Mouse (Mus musculus): ENCODE data around the gene Nhlh1.

Nhlh1 gene

GRCm38 (mm10) chr1:172057491-172057921, at the start of gene Nhlh1:
Gene Nhlh1 (minus strand): TSS chr1:172057573.
- peak; percentile 60 for DNase-seq

DNA sequence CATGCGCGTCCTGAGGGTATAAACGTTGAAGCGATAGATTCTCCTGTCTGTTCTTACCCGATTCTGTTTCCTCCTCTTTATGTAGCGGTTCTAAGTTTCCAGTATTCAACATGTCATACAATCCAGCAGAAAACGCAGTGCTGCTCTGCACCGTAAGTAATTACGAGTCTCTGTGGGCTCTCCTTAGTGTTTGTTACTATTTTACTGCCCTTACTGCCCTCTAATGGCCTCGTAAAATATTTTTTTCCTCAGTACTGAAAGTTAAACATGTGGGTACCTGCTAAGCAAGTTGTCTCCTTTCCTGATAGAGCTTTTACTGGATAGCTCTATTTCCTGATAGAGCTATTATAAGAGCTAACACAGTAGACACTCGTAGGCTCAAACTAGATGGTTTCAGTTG, 47.7 kb upstream of the Nhlh1 start:
- DNase-seq = peak; percentile 7

GRCm38 (mm10) chr1:172103619-172104018, 46.2 kb upstream of the Nhlh1 start:
- DNase-seq = no peak

- no peak for DNase-seq
These were observed 42.1 kb upstream of the Nhlh1 start for GRCm38 (mm10) chr1:172099325-172100033.

DNA sequence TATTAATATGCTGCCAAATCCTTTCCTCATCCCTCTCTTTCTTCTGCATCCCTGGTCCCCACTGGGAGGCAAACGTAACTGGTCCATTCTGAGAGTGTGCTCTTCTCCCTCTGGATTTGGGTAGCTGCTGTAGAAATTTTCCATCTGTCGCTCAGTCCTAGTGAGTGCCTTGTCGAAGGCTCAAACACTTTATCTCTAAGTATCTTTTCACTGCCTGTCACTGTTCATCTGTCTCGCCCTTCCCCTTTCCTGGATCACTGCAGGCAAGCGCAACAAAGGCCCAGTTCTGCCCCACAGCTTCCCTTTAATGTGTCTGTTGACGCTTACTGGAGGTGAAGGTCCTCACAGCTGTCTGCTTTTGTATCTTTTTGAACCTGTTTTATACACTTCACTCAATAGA, 37.8 kb upstream of the Nhlh1 start:
- DNase-seq = no peak

DNA sequence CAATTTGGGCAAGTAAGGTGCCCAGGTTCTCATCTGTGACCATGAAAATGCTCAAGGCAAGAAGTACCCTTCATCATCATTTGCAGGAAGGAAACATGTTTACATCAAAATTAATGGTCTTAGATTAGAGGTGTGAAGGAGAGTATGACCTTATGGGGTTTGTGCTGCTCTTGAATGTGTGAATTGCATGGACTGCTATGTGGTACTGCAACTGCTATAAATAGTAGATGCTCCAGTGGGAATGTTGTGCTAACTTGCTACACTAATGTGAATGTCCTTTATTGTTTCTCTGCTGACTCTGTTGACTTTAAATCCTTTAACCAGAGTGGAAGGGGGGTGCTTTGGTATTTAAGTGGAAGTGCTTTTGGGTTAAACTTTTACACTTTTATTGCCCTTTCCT, 36.9 kb upstream of the Nhlh1 start:
- no peak for DNase-seq

- no peak for DNase-seq
These were observed 36.1 kb upstream of the Nhlh1 start for GRCm38 (mm10) chr1:172093522-172093921.

DNA sequence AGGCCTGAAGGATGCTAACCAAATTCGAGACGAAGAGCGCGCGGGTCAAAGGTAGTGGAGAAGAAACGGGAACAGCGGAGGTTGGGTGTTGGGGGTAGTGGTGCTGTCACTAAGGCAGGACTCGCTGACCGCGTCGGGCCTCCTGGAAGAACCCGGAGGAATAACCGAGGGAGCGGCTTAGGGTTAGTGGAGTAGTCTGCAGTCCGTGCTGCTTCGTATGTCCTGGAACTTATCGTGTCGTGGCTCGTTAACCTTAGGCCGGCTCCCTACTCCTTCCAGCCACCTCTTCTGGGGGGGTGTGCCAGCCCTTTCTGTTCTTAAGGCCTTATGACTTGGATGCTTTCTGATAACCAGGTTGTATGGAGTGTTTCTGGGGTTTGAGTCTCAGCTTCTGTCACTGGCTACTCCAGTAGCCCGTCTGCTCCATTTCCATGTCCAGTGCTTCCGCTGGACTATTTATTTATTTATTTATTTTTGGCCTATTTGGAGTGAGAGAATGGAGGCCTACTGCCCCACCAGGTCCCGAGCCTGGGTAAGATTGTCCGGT, 25.6 kb upstream of the Nhlh1 start:
- no peak for DNase-seq

DNA sequence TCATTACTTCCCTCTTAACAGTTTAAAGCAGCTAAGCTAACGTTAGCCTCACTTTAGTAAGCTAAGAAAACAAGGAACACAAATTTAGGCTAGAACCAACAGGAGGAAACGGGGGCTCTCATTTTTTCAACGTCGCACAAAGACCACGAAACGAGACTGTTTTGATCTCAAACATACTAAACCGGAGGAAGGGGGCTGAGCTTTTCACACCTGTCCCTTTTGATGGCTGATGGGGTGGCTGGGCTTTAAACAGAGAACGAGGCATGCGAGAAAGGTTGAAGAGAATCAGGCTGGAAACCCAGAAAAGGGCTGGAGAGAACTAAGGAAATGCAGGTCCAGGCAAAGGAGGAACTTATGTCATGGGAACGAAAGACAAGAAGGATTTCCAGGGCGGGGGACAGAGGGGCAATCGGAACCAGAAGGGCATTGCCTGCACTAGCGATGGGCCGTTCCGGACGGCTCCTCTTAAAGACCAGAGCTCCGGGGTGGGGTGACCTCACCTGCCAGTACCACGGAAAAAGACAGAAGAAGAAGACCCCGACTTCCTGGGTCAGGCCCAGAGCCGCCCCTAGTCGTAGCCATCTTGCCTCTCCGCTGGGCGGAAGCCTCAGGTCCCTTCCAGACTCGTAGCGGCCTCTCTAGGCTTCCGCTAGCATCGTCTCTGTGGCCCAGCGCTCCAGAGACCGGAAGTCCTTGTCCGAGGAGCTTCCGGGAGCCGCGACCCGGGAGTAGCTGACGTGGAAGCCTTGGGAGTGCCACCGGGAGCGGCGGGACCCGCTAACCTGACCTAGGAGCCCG, 24.9 kb upstream of the Nhlh1 start, which contains the start of the genes Copa and Ncstn:
TSS of gene Copa (plus strand) at position 429 of the 798 bp plus-strand sequence.
TSS of gene Ncstn (minus strand) at position 695 of the 798 bp plus-strand sequence.
- peak; percentile 97 for DNase-seq

GRCm38 (mm10) chr1:172077981-172078380, 20.6 kb upstream of the Nhlh1 start:
- DNase-seq = no peak

GRCm38 (mm10) chr1:172072604-172073003, 15.2 kb upstream of the Nhlh1 start:
- no peak for DNase-seq

DNA sequence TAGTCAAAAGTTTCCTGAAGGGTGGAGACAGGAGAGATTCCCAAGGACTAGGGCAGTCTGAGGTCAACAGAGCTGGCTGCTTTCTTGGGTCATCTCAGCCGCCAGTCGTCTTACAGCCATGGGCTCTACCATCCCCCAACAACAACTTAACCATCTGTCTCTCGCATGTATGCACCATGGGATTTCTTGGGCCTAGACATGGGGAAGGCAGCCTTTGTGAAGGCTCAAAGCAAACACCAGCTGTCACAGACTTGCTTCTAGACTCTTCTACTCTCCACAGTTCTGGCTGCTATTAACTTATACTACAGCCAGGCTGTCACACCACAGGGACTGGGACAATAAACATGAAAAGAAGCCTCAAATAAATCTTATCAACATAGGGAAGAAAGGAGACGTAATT, 14.2 kb upstream of the Nhlh1 start:
- DNase-seq = no peak

DNA sequence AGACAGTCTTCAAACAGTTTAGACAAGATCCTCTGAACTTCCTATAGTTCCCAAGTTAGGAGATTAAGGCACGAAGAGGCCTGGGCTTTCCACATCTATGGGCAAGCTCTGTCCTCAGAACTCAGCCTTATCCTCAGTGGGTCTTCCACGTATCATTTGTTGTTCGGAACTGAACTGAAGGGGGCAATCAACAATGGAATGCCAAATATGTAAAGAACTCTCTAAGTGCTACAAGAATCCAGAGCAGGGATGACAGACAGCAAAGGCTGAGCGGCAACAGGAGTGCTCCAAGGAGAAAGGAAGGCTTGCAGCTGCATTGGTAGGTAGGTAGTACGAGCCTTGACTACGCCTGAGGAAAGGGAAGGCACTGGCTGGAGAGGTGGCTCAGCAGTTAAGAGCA, 12.9 kb upstream of the Nhlh1 start:
- DNase-seq = no peak

DNA sequence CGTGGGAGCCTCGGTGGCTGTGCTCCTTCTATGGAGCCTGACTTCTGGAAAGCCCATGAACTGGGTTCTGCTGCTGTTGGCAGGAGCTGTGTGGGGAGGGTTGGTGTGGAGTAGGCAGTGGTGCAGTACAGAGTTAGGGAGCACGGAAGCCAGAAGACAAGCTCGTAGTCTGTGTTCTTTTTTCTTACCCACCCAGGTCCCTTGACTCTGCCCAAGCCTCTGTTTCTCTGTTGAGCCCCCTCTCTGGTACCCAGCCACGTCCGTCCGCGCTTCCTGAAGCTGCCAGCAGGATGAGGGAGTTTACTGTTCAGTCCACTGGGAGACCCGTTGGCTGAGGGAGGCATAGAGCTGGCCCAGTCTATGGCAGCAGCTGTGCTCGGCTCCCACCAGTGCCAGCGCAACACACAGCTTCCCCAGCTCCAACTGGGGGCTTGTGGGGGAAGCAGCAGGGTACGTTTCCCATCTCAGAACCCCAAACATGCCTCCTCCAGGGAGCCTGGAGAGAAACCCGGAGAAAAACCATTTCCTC, 7.3 kb upstream of the Nhlh1 start:
- no peak for DNase-seq

GRCm38 (mm10) chr1:172063291-172064023, 6.1 kb upstream of the Nhlh1 start:
- no peak for DNase-seq

GRCm38 (mm10) chr1:172062101-172062500, 4.7 kb upstream of the Nhlh1 start:
- DNase-seq = no peak

- peak; percentile 47 for DNase-seq
These were observed 3.8 kb upstream of the Nhlh1 start for GRCm38 (mm10) chr1:172061217-172061616.

DNA sequence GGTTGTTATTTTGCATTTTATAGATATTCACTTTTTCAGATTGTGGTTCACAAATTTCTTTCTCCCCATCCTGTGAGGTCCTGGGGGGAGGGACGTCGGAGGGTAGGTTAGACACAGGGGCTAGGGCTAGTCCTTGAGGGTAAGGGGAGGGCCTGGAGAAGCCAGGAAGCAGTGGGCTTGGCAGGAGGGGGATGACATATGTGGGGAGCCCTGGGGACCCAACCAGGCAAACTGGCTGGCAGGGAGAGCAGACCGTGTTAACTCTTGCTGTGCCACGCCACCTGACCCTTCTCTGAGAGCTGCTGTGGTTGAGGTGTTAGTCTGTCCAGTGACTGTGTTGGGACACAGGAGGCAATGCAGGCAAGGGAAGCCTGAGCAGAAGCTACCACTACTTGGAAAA, 3.3 kb upstream of the Nhlh1 start:
- peak; percentile 41 for DNase-seq

DNA sequence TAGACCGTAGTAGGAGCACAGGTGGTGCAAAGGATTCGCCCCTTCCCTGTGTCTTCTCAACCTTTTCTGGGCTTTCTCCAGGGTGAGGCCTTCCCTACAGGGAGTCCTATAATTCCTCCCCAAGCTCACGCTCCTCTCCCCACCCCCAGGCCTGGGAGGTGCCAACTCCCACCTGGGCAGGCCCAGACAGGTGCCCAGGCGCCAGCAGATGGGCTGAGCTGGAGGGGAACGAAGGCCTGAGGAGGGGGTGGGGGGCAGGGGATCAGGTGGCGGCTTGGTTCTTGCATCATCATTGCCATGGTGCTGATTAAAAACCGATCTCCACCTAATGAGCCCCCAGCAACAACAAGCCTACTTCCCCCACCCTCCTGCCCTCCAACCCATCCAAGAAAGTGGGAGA, 1.5 kb upstream of the Nhlh1 start:
- DNase-seq = no peak

- DNase-seq = no peak
These were observed 948 bp upstream of the Nhlh1 start for GRCm38 (mm10) chr1:172058321-172058720.

DNA sequence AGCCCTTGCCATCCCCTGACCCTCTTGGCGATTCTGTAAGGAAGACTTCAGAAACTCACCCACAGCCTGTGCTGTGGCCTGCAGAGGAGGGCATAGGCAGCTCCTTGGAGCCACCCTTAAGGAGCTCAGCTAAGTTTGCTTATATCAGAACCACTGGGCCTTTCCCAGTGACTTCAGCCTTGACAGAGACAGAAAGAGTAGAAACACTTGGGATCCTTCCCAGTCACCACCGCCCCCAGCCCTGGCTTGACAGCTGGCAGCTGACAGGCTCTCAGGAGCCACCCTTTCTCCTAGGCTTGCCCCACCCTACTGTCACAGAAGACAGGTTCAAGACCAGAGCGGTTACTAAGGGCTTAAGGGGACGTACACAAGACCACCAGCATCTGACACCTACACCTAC, 1.1 kb downstream of the Nhlh1 start:
- no peak for DNase-seq

- peak; percentile 56 for DNase-seq
These were observed 3.6 kb downstream of the Nhlh1 start for GRCm38 (mm10) chr1:172053541-172054440.
